Mouse (Mus musculus): ENCODE measurements around the gene Coil. TPM values are rescaled to one million over a fixed set of nuclear protein-coding genes. Genes with fewer than 3 reads are reported as not detected.
A peak's percentile ranks its signal among the peaks of the same experiment; 100 is the strongest.

Coil gene
- total and polyA plus RNA-seq, 3 experiments = 2.8 to 4.8 (median 4.8) TPM

DNA sequence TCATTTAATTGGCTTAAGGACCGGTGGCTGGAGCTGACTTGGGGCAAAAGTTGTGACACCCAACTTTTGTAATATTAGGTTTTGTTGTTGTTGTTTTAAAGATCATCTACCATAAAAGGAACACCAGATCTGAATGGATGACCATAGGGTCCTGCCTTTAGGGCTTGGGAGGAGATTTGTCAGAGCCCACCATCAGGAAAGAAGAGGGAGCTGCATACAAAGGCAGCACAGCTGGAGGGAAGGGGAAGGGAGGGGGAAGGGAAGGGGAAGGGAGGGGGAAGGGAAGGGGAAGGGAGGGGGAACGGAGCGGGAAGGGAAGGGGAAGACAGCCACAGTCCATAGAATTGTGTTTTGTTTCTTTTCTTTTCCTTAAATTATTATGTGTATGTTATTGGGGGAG lies 28.4 kb downstream of the Coil start:
- no peaks in the 10 kb centered on the region for H3K27me3 ChIP-seq (ENCODE audit: control insufficient read depth, insufficient read depth, low read length)
- DNase-seq = no peak
- H3K27ac ChIP-seq = peak overlapping the region; percentile 86
- H3K4me1 ChIP-seq (ENCODE audit: control insufficient read depth, insufficient read depth, low read length) = peaks cover 12% of the 10 kb centered on the region
- 41% methylated on average over 3 of the region's 3 CpGs for WGBS
- H3K79me2 ChIP-seq (replicated peaks; ENCODE audit: control insufficient read depth, insufficient read depth, low read length) = peaks cover 3% of the 10 kb centered on the region; the same call in 1 of the 2 replicates
- intact Hi-C loops (cut with DNase I) = no loop called here
- H3K4me3 ChIP-seq = no peak overlapping the region
- H3K36me3 ChIP-seq (ENCODE audit: control insufficient read depth, insufficient read depth, low read length) = no peaks in the 10 kb centered on the region
- no peak overlapping the region for H3K9ac ChIP-seq (ENCODE audit: low read depth, low read length)
- TF ChIP-seq POLR2A (IDR thresholded peaks at IDR 0.05; ENCODE audit: insufficient read depth, low read depth, low read length) = no peak
- no peak for TF ChIP-seq EP300 (IDR thresholded peaks at IDR 0.05; ENCODE audit: insufficient read depth, low read depth, low read length)
- no peak for TF ChIP-seq CTCF (IDR thresholded peaks at IDR 0.05)

DNA sequence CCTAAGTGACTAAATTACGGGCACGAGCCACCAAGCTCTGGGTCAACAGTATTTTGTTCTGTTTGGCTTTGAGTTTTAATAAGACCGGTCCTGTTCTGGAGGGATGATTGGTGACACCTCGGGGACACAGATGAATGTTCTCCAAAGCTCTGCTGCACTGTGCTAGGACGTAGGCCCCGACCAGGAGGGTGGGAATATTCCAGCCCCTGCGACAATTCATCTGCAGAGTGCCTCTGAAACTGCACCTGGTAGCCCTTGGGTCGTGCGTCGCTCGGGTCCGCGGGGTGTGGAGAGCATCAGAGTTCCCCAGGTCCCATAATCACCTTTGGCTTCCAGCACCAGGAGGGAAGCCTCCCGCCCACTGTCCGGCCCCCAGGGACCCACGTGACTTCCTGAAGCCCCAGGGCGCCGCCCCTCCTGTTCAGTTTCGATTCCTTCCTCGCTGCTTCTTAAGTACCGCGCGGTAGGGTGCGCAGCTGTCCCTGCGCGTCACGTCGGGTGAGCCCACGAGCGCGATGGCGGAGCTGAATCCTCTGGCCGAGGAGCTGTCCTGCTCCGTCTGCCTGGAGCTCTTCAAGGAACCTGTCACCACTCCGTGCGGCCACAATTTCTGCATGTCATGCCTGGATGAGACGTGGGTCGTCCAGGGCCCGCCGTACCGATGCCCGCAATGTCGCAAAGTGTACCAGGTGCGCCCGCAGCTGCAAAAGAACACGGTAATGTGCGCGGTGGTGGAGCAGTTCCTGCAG lies 29.1 kb downstream of the Coil start, which contains the start of gene Trim25:
Gene Trim25, plus strand, starts transcription at position 403 of the 749 bp plus-strand sequence.
- H3K9ac ChIP-seq (ENCODE audit: low read depth, low read length) = peak within 1 kb of the TSS; percentile 81
- peaks cover 16% of the 10 kb centered on the region for H3K4me1 ChIP-seq (ENCODE audit: control insufficient read depth, insufficient read depth, low read length)
- peak within 1 kb of the TSS; percentile 88 for H3K4me3 ChIP-seq
- peak; percentile 94 for TF ChIP-seq EP300 (IDR thresholded peaks at IDR 0.05; ENCODE audit: insufficient read depth, low read depth, low read length)
- peak; percentile 98 for TF ChIP-seq POLR2A (IDR thresholded peaks at IDR 0.05; ENCODE audit: insufficient read depth, low read depth, low read length)
- peak; percentile 40 for TF ChIP-seq CTCF (IDR thresholded peaks at IDR 0.05)
- H3K27me3 ChIP-seq (ENCODE audit: control insufficient read depth, insufficient read depth, low read length) = no peaks in the 10 kb centered on the region
- peaks cover 3% of the 10 kb centered on the region; the same call in 1 of the 2 replicates for H3K79me2 ChIP-seq (replicated peaks; ENCODE audit: control insufficient read depth, insufficient read depth, low read length)
- intact Hi-C loops (cut with DNase I) = loop anchor here (1.0 kb wide), 1 partner anchor 29 kb away; no protein-coding TSS in a partner anchor
- 1% methylated on average over 48 of the region's 48 CpGs for WGBS
- H3K36me3 ChIP-seq (ENCODE audit: control insufficient read depth, insufficient read depth, low read length) = no peaks in the 10 kb centered on the region
- DNase-seq = peak; percentile 97
- peak within 1 kb of the TSS; percentile 86 for H3K27ac ChIP-seq

DNA sequence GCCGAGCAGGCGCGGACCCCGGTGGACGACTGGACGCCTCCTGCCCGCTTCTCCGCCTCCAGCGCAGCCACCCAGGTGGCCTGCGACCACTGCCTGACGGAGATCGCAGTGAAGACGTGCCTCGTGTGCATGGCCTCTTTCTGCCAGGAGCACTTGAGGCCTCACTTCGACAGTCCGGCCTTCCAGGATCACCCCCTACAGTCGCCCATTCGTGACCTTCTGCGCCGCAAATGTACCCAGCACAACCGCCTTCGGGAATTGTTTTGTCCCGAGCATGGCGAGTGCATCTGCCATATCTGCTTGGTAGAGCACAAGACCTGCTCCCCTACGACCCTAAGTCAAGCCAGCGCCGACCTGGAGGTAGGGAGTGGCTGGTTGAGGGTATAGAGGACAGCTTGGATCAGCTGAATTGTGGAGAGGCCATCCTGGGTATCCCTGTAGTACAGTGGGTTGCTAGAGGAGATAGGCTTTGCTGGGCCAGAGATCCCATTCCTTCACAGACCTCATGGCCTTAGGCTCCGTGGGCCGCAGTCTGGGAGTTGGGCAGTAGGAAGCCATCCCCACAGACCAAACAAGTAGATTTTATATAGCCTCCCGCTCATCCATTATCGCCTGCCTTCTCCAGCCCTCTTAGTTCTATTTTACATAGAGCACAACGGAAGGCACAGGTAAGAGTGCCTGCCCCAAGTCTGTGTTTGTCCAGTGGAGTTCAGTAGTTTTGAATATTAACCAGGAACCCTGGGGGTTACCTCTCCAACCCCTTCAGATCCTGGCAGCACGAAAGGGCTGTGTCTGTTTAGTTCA lies 29.9 kb downstream of the Coil start:
- Histone ChIP-seq H3K36me3 (ENCODE audit: control insufficient read depth, insufficient read depth, low read length) (no peaks in the 10 kb centered on the region), H3K4me1 (ENCODE audit: control insufficient read depth, insufficient read depth, low read length) (peaks cover 16% of the 10 kb centered on the region), H3K79me2 (replicated peaks; ENCODE audit: control insufficient read depth, insufficient read depth, low read length) (peaks cover 3% of the 10 kb centered on the region; the same call in 1 of the 2 replicates), H3K27ac (peak overlapping the region; percentile 86), H3K4me3 (peak overlapping the region; percentile 88), H3K9ac (ENCODE audit: low read depth, low read length) (peak overlapping the region; percentile 81), H3K27me3 (ENCODE audit: control insufficient read depth, insufficient read depth, low read length) (no peaks in the 10 kb centered on the region)
- DNase-seq = peak in 1 of 2 experiments; percentile 59
- WGBS = 13% methylated on average over 33 of the region's 33 CpGs
- intact Hi-C loops (cut with DNase I) = loop anchor here (1.0 kb wide), 1 partner anchor 28 kb away; no protein-coding TSS in a partner anchor
- TF ChIP-seq POLR2A (IDR thresholded peaks at IDR 0.05; ENCODE audit: insufficient read depth, low read depth, low read length) (no peak), EP300 (IDR thresholded peaks at IDR 0.05; ENCODE audit: insufficient read depth, low read depth, low read length) (0 out of 2 replicates have a peak, but pooled peaks have one; percentile 24)

DNA sequence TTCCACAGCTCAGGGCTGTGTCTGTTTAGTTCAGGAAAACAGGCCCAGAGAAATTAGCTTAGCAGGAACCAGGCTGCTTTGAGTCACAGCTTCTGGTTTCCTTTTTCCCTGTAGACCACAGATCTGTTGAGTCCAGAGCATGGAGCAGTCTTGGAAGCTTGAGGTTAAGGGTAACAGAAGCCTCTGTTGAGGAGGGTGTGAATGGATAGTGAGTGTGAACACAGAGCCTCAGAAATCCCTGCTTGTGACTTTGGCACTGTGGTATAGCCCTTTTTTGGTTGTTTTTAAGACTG lies 30.4 kb downstream of the Coil start:
- H3K27me3 ChIP-seq (ENCODE audit: control insufficient read depth, insufficient read depth, low read length) = no peaks in the 10 kb centered on the region
- peaks cover 4% of the 10 kb centered on the region for H3K36me3 ChIP-seq (ENCODE audit: control insufficient read depth, insufficient read depth, low read length)
- peak; percentile 38; the same call in 1 of the 2 replicates for TF ChIP-seq POLR2A (IDR thresholded peaks at IDR 0.05; ENCODE audit: insufficient read depth, low read depth, low read length)
- TF ChIP-seq EP300 (IDR thresholded peaks at IDR 0.05; ENCODE audit: insufficient read depth, low read depth, low read length) = no peak
- no peak for TF ChIP-seq CTCF (IDR thresholded peaks at IDR 0.05)
- peak overlapping the region; percentile 86 for H3K27ac ChIP-seq
- peaks cover 16% of the 10 kb centered on the region for H3K4me1 ChIP-seq (ENCODE audit: control insufficient read depth, insufficient read depth, low read length)
- no peak for DNase-seq
- intact Hi-C loops (cut with DNase I) = no loop called here
- H3K79me2 ChIP-seq (replicated peaks; ENCODE audit: control insufficient read depth, insufficient read depth, low read length) = peaks cover 3% of the 10 kb centered on the region; the same call in 1 of the 2 replicates
- peak overlapping the region; percentile 81 for H3K9ac ChIP-seq (ENCODE audit: low read depth, low read length)
- H3K4me3 ChIP-seq = peak overlapping the region; percentile 88

DNA sequence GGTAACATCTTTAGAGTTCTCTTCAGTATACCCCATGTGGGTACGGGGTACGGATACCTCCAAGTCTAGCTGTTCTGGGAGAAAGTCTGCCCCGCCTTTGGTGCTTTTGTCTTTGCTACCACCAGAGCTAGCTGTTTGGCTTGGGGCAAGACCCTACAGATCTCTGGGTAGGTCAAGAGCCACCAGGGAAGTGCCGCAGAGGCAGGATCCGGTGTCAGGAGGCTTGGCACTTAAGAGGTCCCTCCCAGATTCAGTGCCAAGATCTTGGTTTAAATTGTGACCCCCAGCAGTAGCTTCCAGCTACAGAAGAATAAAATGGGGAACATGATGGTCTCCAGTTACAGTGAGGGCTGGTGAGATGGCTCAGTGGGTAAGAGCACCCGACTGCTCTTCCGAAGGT lies 31.5 kb downstream of the Coil start:
- H3K79me2 ChIP-seq (replicated peaks; ENCODE audit: control insufficient read depth, insufficient read depth, low read length) = peaks cover 3% of the 10 kb centered on the region; the same call in 1 of the 2 replicates
- no peaks in the 10 kb centered on the region for H3K27me3 ChIP-seq (ENCODE audit: control insufficient read depth, insufficient read depth, low read length)
- WGBS = 44% methylated on average over 7 of the region's 7 CpGs
- H3K36me3 ChIP-seq (ENCODE audit: control insufficient read depth, insufficient read depth, low read length) = peaks cover 9% of the 10 kb centered on the region
- H3K4me1 ChIP-seq (ENCODE audit: control insufficient read depth, insufficient read depth, low read length) = peaks cover 16% of the 10 kb centered on the region
- intact Hi-C loops (cut with DNase I) = no loop called here
- no peak for DNase-seq
- peak overlapping the region; percentile 86 for H3K27ac ChIP-seq
- peak overlapping the region; percentile 66 for H3K9ac ChIP-seq (ENCODE audit: low read depth, low read length)
- TF ChIP-seq EP300 (IDR thresholded peaks at IDR 0.05; ENCODE audit: insufficient read depth, low read depth, low read length) = no peak
- TF ChIP-seq CTCF (IDR thresholded peaks at IDR 0.05) = no peak
- no peak for TF ChIP-seq POLR2A (IDR thresholded peaks at IDR 0.05; ENCODE audit: insufficient read depth, low read depth, low read length)
- H3K4me3 ChIP-seq = peak overlapping the region; percentile 88

Data from heart, adult 2 months (tissue).